Mouse (Mus musculus) Muller cell, postnatal 12 days (primary cell): ENCODE data around the gene Tenm4.

Source experiments
- DNase-seq: peaks from one replicate; pipeline ENCODE4 v3.0.0-alpha.2; 2015; ENCODE audit errors: inconsistent ontology term

Tenm4 gene

GRCm38 (mm10) chr7:96773585-96774225 is 602.7 kb downstream of the Tenm4 start:
- DNase-seq = no peak

DNA sequence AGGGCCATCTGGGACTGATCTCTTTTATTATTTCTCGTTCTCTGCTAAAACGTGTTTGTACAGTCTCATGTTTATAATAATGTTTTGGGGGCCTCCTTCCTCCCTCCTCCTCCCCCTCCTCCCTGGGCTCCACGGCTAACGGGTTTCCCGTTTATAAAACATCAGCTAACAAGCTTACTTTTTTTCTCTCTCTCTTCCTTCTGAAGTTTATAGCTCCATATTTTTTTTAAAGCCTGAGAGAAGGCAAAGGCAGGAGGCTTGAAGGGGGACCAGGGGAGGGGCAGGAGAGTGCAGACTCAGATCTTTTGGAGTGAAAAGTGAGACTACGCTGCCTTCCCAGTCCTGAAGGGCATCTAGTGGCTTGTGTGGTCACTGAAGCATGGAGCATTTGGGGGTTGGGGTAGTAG is 604.0 kb downstream of the Tenm4 start:
- DNase-seq = no peak

DNA sequence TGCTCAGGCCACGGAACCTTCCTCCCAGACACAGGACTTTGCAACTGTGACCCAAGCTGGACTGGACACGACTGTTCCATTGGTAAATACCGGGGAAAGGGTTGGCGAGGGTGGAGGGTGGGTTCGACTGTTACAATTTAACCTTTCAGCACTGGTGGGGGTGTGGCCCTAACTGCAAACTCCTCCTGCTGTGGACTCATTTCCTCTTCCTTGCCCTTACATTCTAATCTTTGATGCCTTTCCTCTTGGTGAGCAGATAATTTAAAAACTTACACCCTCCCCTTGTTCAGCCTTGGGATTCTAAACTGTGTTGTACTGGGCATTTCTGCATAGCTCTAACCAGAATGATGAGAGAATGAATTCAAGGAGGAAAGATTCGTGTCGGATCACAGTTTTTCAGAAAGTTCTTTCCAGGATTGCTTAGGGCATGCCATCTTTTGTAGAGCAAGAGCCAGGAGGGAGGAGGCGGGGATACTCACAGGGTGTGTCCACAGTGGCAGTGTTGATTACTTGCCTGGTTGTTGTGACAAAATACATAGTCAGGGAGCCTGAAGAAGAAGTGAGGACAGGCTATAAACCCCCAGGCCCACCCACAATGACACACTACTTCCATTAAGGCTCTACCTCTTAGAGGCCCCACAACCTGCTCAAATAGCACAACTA is 607.0 kb downstream of the Tenm4 start:
- no peak for DNase-seq

- no peak for DNase-seq
Measured at GRCm38 (mm10) chr7:96778601-96778969, 607.5 kb downstream of the Tenm4 start.

- no peak for DNase-seq
Measured at GRCm38 (mm10) chr7:96780556-96780955, 609.5 kb downstream of the Tenm4 start.

DNA sequence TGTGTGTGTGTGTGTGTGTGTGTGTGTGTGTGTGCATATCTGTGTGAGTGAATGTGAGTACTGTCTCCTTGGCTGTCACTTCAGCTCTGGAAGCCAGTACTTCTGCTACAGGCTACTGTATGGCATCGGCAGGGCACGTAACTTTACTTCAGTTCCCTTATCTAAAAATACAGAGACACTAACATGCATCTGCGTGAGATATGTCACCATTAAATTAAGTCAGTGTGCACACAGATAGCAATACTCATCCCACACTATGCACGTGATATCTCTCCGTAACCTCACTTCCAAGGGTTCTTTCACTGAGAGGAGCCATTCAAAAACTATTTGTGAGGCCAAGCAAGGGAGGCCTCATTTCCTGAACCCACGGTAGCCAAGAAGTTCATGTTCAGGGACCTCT is 610.0 kb downstream of the Tenm4 start:
- no peak for DNase-seq

GRCm38 (mm10) chr7:96782686-96783085 is 611.6 kb downstream of the Tenm4 start:
- no peak for DNase-seq

- DNase-seq = no peak
Measured at GRCm38 (mm10) chr7:96785808-96786207, 614.8 kb downstream of the Tenm4 start.

DNA sequence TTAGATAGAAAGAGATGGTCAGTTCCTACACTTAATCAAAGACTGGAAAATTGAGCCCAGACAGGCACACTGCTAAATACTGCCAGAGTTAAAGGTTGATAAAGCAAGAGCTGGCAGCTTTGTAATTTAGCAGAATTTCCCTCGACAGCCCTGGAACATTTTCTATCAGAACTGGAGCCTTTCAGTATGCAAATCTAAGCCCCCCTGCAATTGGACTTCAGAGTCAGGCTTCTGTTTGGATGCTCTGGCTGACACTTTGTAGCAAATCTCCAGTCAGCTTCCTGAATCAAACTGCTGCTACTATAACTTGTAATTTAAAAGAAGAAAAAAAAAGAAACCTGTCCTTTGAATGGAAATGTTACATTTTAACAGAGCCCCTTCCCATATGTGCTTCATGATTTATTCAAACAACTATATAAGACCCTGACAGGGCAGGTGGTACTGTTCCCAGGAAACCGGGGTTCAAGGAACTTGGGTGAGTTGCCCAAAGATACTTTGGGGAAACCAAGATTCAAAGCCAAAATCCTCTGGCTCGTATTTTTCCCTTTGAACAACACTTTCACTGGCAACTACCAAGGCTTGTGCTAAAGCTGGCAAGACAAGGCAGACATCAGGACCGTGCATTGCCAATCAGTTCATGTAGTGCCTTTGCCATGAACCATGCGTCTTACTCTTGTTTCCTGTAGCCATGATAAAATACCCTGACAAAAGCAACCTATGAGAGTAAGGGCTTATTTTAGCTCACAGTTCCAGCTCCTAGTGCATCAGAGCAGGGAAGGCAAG is 615.4 kb downstream of the Tenm4 start:
- DNase-seq = no peak

DNA sequence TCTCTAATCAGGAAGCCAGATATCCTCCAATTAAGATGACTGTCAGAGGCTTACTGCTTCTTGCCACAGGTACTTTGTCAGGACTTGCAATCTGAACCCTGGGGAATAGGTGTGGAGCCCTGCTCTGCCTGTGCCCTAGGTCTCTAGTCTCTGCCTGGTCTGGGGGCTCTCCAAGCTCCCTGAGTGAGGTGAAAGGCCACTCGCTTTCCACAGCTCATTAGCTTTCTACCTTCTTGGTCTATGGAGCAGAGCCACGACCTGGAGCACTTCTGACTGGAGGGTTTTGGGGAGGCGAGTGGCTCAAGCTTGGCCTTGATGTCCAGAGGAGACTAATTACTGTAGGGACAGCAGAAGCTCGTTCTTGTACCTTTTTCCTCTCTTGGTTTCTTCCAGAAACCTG is 617.1 kb downstream of the Tenm4 start:
- DNase-seq = no peak

GRCm38 (mm10) chr7:96790326-96790725 is 619.3 kb downstream of the Tenm4 start:
- DNase-seq = no peak

- no peak for DNase-seq
Measured at GRCm38 (mm10) chr7:96792456-96793229, 621.6 kb downstream of the Tenm4 start.

DNA sequence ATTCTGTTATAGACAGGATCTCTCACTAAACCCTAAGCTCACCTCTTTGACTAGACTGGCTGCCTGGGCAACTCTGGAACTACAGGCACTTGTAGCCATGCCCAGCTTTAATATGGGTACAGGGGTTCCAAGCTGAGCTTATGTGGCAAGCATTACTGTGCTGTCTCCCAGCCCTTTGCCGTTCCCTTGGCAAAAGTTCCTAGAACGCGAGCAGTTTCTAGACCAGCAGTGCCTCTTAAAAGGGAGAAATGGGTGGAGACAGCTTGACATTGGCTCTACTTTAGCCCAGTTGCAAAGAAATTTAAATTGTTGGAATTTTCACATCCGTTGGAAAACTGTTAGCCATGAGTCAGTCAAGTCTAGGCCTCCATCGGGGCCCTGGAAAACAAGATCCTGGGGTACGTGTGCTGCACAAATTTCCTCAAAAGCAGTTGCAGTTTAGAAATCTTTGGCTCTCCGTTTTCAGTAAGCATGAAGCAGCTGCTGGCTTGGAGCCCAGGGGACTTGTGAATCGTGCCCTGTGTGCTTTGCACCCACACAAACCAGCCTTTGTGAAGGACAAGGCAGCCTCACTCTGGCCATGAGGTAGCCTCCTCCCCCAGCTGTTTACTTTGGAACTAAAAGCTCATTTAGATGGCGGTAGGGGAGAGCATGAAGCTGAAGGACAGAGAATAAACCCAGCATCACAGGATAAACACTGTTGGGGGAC is 625.1 kb downstream of the Tenm4 start:
- DNase-seq = peak; percentile 97

DNA sequence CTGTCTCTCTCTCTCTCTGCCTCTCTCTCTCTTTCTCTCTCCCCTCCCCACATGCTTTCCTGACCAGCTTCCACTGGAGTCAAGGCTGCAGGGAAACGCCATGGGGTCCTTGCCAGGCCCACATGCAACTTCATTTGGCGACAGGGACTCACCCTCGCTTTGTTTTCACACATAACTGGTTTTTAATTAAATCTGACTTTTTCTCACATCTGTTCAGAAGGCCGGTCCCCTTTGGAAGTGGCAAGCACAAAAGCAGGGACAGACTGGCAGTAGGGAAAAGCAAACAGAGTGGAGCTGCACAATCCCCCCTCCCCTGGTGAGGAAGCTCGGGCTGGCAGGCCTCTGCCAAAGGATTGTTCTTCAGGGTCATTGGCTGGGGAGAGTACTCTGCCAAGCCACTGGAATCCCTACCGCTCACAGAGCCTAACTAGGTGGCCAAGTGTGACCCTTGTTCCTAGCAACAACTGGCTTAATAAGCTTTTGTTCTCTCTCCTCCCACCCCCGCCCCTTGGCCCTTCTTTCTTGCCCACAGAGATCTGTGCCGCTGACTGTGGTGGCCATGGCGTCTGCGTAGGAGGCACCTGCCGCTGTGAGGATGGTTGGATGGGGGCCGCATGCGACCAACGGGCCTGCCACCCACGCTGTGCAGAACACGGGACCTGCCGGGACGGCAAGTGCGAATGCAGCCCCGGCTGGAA is 625.9 kb downstream of the Tenm4 start:
- peak; percentile 98 for DNase-seq

- DNase-seq = no peak
Measured at GRCm38 (mm10) chr7:96797716-96798332, 626.8 kb downstream of the Tenm4 start.

- no peak for DNase-seq
Measured at GRCm38 (mm10) chr7:96799816-96800215, 628.8 kb downstream of the Tenm4 start.

- DNase-seq = no peak
Measured at GRCm38 (mm10) chr7:96801368-96801767, 630.3 kb downstream of the Tenm4 start.

- DNase-seq = no peak
Measured at GRCm38 (mm10) chr7:96802216-96802615, 631.2 kb downstream of the Tenm4 start.

DNA sequence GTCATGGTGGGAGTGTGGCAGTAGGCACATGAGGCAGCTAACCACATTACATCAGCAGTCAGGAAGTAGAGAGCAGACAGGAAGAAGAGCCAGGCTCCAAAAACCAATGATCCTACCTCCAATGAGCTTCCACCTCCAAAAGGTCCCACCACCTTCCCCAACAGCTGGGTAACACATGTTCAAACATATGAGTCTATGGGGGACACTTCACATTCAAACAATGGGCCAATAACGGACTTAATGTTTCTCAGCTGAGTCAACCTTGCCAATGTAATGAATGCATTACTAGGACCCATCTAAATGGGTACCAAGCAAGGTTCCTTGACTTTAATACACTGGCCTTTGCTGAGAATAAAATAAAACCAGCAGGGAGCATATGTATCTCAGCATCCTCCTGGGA is 635.5 kb downstream of the Tenm4 start:
- no peak for DNase-seq

GRCm38 (mm10) chr7:96807281-96808058 is 636.4 kb downstream of the Tenm4 start:
- DNase-seq = peak; percentile 33
